Comparison of ENCODE assay signal across 10 mouse cellular contexts in the genomic region with DNA sequence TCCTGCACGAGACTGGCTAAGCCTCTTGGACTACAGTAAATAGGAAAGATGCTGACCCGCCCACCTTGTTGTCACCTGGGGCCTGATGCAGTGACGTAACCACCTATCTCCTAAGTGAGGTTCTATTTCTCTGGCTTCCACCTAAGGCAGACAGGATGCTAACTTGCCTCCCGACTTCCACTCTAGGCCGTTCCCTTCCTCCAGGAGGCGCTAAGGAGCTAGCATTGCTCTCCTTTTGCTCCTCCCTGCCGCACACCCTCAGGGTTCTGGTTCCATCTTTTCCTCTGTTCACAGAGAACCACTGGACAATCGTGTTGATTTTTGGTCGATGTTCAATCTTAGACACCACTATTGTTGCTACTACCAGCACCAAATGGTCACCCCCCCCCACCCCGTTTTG. TPM values are rescaled to one million over a fixed set of nuclear protein-coding genes. Genes with fewer than 3 reads are reported as not detected.
DNase-seq lines count a peak whose midpoint lies in the region; ATAC-seq and TF ChIP-seq lines count a peak whose summit lies in the region.
"Had no signal": no experiment of that assay in that cellular context is flagged by ENCODE, and none has a peak within 500 bp of the region (broad histone marks: within the 10 kb centered on the region; RNA-seq: fewer than 3 reads in every experiment).

No protein-coding gene starts in this region.

- H3K27me3 ChIP-seq in heart, embryonic 12.5 days (replicated peaks) = no peaks in the 10 kb centered on the region
- no peaks in the 10 kb centered on the region for H3K27me3 ChIP-seq in neural tube, embryonic 11.5 days (ENCODE audit: control insufficient read depth, insufficient read depth, low read length)
- H3K27me3 ChIP-seq in forebrain, embryonic 13.5 days = no peaks in the 10 kb centered on the region
- H3K27me3 ChIP-seq: liver, embryonic 15.5 days had no signal

- TF ChIP-seq POLR2A in bone marrow macrophage, adult 2 months (IDR thresholded peaks at IDR 0.05; ENCODE audit: borderline replicate concordance, low read depth, low read length) = no peak

- H3K4me3 ChIP-seq in heart, embryonic 12.5 days = no peak overlapping the region
- no peak overlapping the region for H3K4me3 ChIP-seq in neural tube, embryonic 11.5 days (ENCODE audit: low read depth, low read length)
- H3K4me3 ChIP-seq in bone marrow macrophage, adult 2 months (ENCODE audit: insufficient read depth, low read length) = no peak overlapping the region
- no peak overlapping the region for H3K4me3 ChIP-seq in forebrain, embryonic 13.5 days
- H3K4me3 ChIP-seq: liver, embryonic 15.5 days had no signal

- peak; percentile 22; the same call in 1 of the 2 replicates for TF ChIP-seq CTCF in bone marrow macrophage, adult 2 months (IDR thresholded peaks at IDR 0.05; ENCODE audit: low read depth, low read length)

- no peak for ATAC-seq in heart, embryonic 12.5 days (ENCODE audit: insufficient number of reproducible peaks, low FRiP score)
- ATAC-seq in neural tube, embryonic 11.5 days (ENCODE audit: insufficient read depth, low FRiP score, low TSS enrichment) = no peak
- no peak for ATAC-seq in forebrain, embryonic 13.5 days

- H3K4me1 ChIP-seq in heart, embryonic 12.5 days (replicated peaks) = no peaks in the 10 kb centered on the region
- H3K4me1 ChIP-seq in neural tube, embryonic 11.5 days (ENCODE audit: control insufficient read depth, insufficient read depth, low read length) = no peaks in the 10 kb centered on the region
- H3K4me1 ChIP-seq in bone marrow macrophage, adult 2 months (ENCODE audit: control insufficient read depth, insufficient read depth, low read length) = peaks cover 28% of the 10 kb centered on the region
- H3K4me1 ChIP-seq in forebrain, embryonic 13.5 days = no peaks in the 10 kb centered on the region
- H3K4me1 ChIP-seq: liver, embryonic 15.5 days had no signal

- H3K27ac ChIP-seq in heart, embryonic 12.5 days (ENCODE audit: poor library complexity, severe bottlenecking) = no peak overlapping the region
- H3K27ac ChIP-seq in neural tube, embryonic 11.5 days (ENCODE audit: low read depth, low read length) = no peak overlapping the region
- no peak overlapping the region for H3K27ac ChIP-seq in bone marrow macrophage, adult 2 months (ENCODE audit: insufficient read depth, low read depth, low read length)
- H3K27ac ChIP-seq in forebrain, embryonic 13.5 days = no peak overlapping the region
- H3K27ac ChIP-seq: liver, embryonic 15.5 days had no signal

- peak; percentile 54 for DNase-seq in heart, postnatal 4 days
- DNase-seq in neural tube, embryonic 11.5 days (ENCODE audit: low spot score) = peak; percentile 32
- no peak for DNase-seq in neural tube, embryonic 10.5 days (ENCODE audit: extremely low spot score, low spot score)
- DNase-seq in testis, postnatal 14 days (ENCODE audit: low spot score) = peak; percentile 37
- DNase-seq in cerebellum, adult 9-11 months = no peak
- DNase-seq: adrenal gland, postnatal 25 days had no signal

- WGBS in heart, embryonic 12.5 days = 41% methylated on average over 10 of the region's 10 CpGs
- 49% methylated on average over 10 of the region's 10 CpGs for WGBS in neural tube, embryonic 11.5 days
- WGBS in forebrain, embryonic 13.5 days = 44% methylated on average over 10 of the region's 10 CpGs

- 0 out of 2 replicates have a peak, but pooled peaks cover 3% of the 10 kb centered on the region for H3K9me3 ChIP-seq in heart, embryonic 12.5 days (replicated peaks)
- no peaks in the 10 kb centered on the region for H3K9me3 ChIP-seq in neural tube, embryonic 11.5 days (ENCODE audit: control insufficient read depth, low read length)
- H3K9me3 ChIP-seq in forebrain, embryonic 13.5 days (replicated peaks) = no peaks in the 10 kb centered on the region
- H3K9me3 ChIP-seq: liver, embryonic 15.5 days had no signal

- H3K4me2 ChIP-seq in heart, embryonic 12.5 days = no peak overlapping the region
- no peak overlapping the region for H3K4me2 ChIP-seq in neural tube, embryonic 11.5 days (ENCODE audit: low read depth)
- no peak overlapping the region for H3K4me2 ChIP-seq in forebrain, embryonic 13.5 days
- H3K4me2 ChIP-seq: liver, embryonic 15.5 days had no signal

- no peak overlapping the region for H3K9ac ChIP-seq in heart, embryonic 12.5 days
- H3K9ac ChIP-seq in neural tube, embryonic 11.5 days (ENCODE audit: low read length) = no peak overlapping the region
- no peak overlapping the region for H3K9ac ChIP-seq in forebrain, embryonic 13.5 days
- H3K9ac ChIP-seq: liver, embryonic 15.5 days had no signal

- peaks cover 23% of the 10 kb centered on the region for H3K36me3 ChIP-seq in heart, embryonic 12.5 days
- H3K36me3 ChIP-seq in neural tube, embryonic 11.5 days (ENCODE audit: control insufficient read depth, insufficient read depth, low read length) = no peaks in the 10 kb centered on the region; the same call in 1 of the 2 replicates
- 0 out of 2 replicates have a peak, but pooled peaks cover 9% of the 10 kb centered on the region for H3K36me3 ChIP-seq in forebrain, embryonic 13.5 days (ENCODE audit: poor library complexity, severe bottlenecking)

RNA-seq across cellular contexts. Expression of gene 1600014C10Rik, which starts 8.6 kb away (rescaled TPM):
- 10 to 100 TPM; 14.2 to 15.7 TPM for total RNA-seq in heart, postnatal 4 days (2021)
- 13.5 and 14.1 TPM in 2 replicates for polyA plus RNA-seq in heart, embryonic 12.5 days (2016; fragmentation: Nextera tagmentation; extraction: Ambion mirVana)
- polyA plus RNA-seq in neural tube, embryonic 11.5 days (2014; fragmentation: Nextera tagmentation; extraction: Ambion mirVana) = 17.0 and 18.3 TPM in 2 replicates
- polyA plus RNA-seq in bone marrow macrophage, adult 2 months (2012; ENCODE audit: insufficient read depth, insufficient read length, missing spikeins) = 20.3 and 21.4 TPM in 2 replicates
- polyA plus RNA-seq in forebrain, embryonic 13.5 days (2015; fragmentation: Nextera tagmentation; extraction: Ambion mirVana) = 12.5 and 14.0 TPM in 2 replicates

RNA-seq across cellular contexts. Expression of gene Plekhf1, which starts 36.2 kb away (rescaled TPM):
- 1 to 10 TPM; 4.7 to 6.4 TPM for total RNA-seq in heart, postnatal 4 days (2021)
- polyA plus RNA-seq in heart, embryonic 12.5 days (2016; fragmentation: Nextera tagmentation; extraction: Ambion mirVana) = 1.7 TPM in 2 replicates
- 1.9 and 2.1 TPM in 2 replicates for polyA plus RNA-seq in neural tube, embryonic 11.5 days (2014; fragmentation: Nextera tagmentation; extraction: Ambion mirVana)
- polyA plus RNA-seq in bone marrow macrophage, adult 2 months (2012; ENCODE audit: insufficient read depth, insufficient read length, missing spikeins) = 0.91 and 0.99 TPM in 2 replicates
- 0.67 and 0.71 TPM in 2 replicates for polyA plus RNA-seq in forebrain, embryonic 13.5 days (2015; fragmentation: Nextera tagmentation; extraction: Ambion mirVana)

Comparison
In these comparisons a context has a peak if more than half of its experiments do, and no peak if none do; other contexts are left out.
1. DNase-seq: peak in heart, postnatal 4 days (single experiment), neural tube, embryonic 11.5 days (single experiment) and testis, postnatal 14 days (single experiment); none in neural tube, embryonic 10.5 days (single experiment) and cerebellum, adult 9-11 months (single experiment).